Mouse (Mus musculus) left cerebral cortex, postnatal 36 days (tissue): ENCODE results near the gene Gm10964. TPM values are rescaled to one million over a fixed set of nuclear protein-coding genes. Genes with fewer than 3 reads are reported as not detected.

Experiments
- DNase-seq, 2 experiments: peaks; one replicate each; pipeline ENCODE4 v3.0.0; 2021 to 2022; ENCODE audit warnings: low spot score in 2 of 2, mixed read lengths in 1 of 2
- intact Hi-C: fragments of 180-260 bp; cut with DNase I; formaldehyde crosslinking; loops from one replicate; pipeline ENCODE4 v1.15.1; 2025
- total RNA-seq, 2 experiments: library from RNA; stranded (reverse); gene quantifications; 2 replicates each; pipeline ENCODE4 v1.2.3; 2021

Gene Gm10964
- total RNA-seq, result not detected

GRCm38 (mm10) chr3:103739329-103739728, at the start of gene Gm10964:
Gene Gm10964, plus strand, starts transcription at chr3:103739366.
- no peak for DNase-seq
- intact Hi-C loops, result loop anchor here (2.0 to 5.0 kb wide), 3 partner anchors 162 to 347 kb away; partner anchors contain the start of gene Syt6

- DNase-seq, result no peak
- intact Hi-C loops, result no loop called here
These were observed 48.7 kb upstream of the Gm10964 start for GRCm38 (mm10) chr3:103690506-103690905.

GRCm38 (mm10) chr3:103695556-103695955, 43.6 kb upstream of the Gm10964 start:
- intact Hi-C loops, result no loop called here
- no peak for DNase-seq

- intact Hi-C loops, result no loop called here
- no peak for DNase-seq
These were observed 42.7 kb upstream of the Gm10964 start for GRCm38 (mm10) chr3:103696388-103696925.

GRCm38 (mm10) chr3:103704661-103705060, 34.5 kb upstream of the Gm10964 start:
- no peak for DNase-seq
- intact Hi-C loops, result no loop called here

- intact Hi-C loops, result no loop called here
- no peak for DNase-seq
These were observed 33.7 kb upstream of the Gm10964 start for GRCm38 (mm10) chr3:103705426-103705825.

GRCm38 (mm10) chr3:103709470-103710040, 29.6 kb upstream of the Gm10964 start:
- intact Hi-C loops, result no loop called here

GRCm38 (mm10) chr3:103712196-103712595, 27.0 kb upstream of the Gm10964 start:
- no peak for DNase-seq
- intact Hi-C loops, result no loop called here

More at GRCm38 (mm10) chr3:103709470-103710040, 29.6 kb upstream of the Gm10964 start:
- DNase-seq, result no peak

GRCm38 (mm10) chr3:103714236-103714875, 24.8 kb upstream of the Gm10964 start:
- intact Hi-C loops, result no loop called here
- DNase-seq, result no peak

GRCm38 (mm10) chr3:103714942-103715341, 24.2 kb upstream of the Gm10964 start:
- no peak for DNase-seq
- intact Hi-C loops, result no loop called here

GRCm38 (mm10) chr3:103715762-103716693, 23.1 kb upstream of the Gm10964 start:
- no peak for DNase-seq
- intact Hi-C loops, result no loop called here

- intact Hi-C loops, result no loop called here
- no peak for DNase-seq
These were observed 22.1 kb upstream of the Gm10964 start for GRCm38 (mm10) chr3:103716774-103717760.

GRCm38 (mm10) chr3:103718728-103719127, 20.4 kb upstream of the Gm10964 start:
- DNase-seq, result no peak
- intact Hi-C loops, result no loop called here

- intact Hi-C loops, result no loop called here
- no peak for DNase-seq
These were observed 15.0 kb upstream of the Gm10964 start for GRCm38 (mm10) chr3:103724137-103724536.

GRCm38 (mm10) chr3:103726642-103727041, 12.5 kb upstream of the Gm10964 start:
- intact Hi-C loops, result no loop called here
- DNase-seq, result no peak

GRCm38 (mm10) chr3:103727813-103728326, 11.3 kb upstream of the Gm10964 start:
- DNase-seq, result no peak
- intact Hi-C loops, result no loop called here

- intact Hi-C loops, result loop anchor here (5.0 kb wide), 1 partner anchor 118 kb away; no protein-coding TSS in a partner anchor
- DNase-seq, result no peak
These were observed 9.3 kb upstream of the Gm10964 start for GRCm38 (mm10) chr3:103729850-103730249.

- no peak for DNase-seq
- intact Hi-C loops, result loop anchor here (5.0 kb wide), 1 partner anchor 120 kb away; no protein-coding TSS in a partner anchor
These were observed 7.0 kb upstream of the Gm10964 start for GRCm38 (mm10) chr3:103732116-103732515.

- intact Hi-C loops, result loop anchor here (5.0 kb wide), 1 partner anchor 121 kb away; no protein-coding TSS in a partner anchor
- DNase-seq, result no peak
These were observed 6.0 kb upstream of the Gm10964 start for GRCm38 (mm10) chr3:103733176-103733575.
